Mouse (Mus musculus): ENCODE data around the gene Celsr2. TPM values are rescaled to one million over a fixed set of nuclear protein-coding genes. Genes with fewer than 3 reads are reported as not detected.

Celsr2 gene
- polyA plus RNA-seq (2014; fragmentation: Nextera tagmentation; extraction: Ambion mirVana), result 65.2 and 65.5 TPM in 2 replicates

- peak; percentile 57 for DNase-seq (ENCODE audit: low spot score)
- Histone ChIP-seq H3K27me3 (ENCODE audit: control insufficient read depth, insufficient read depth, low read length) (no peaks in the 10 kb centered on the region), H3K4me3 (ENCODE audit: low read depth, low read length) (peak within 1 kb of the TSS; percentile 87), H3K27ac (ENCODE audit: low read depth, low read length) (peak within 1 kb of the TSS; percentile 81), H3K4me1 (ENCODE audit: control insufficient read depth, insufficient read depth, low read length) (peaks cover 17% of the 10 kb centered on the region), H3K9me3 (ENCODE audit: control insufficient read depth, low read length) (peaks cover 8% of the 10 kb centered on the region), H3K4me2 (ENCODE audit: low read depth) (peak within 1 kb of the TSS; percentile 87), H3K36me3 (ENCODE audit: control insufficient read depth, insufficient read depth, low read length) (peaks cover 21% of the 10 kb centered on the region), H3K9ac (ENCODE audit: low read length) (peak within 1 kb of the TSS; percentile 97)
- ATAC-seq (ENCODE audit: insufficient read depth, low FRiP score, low TSS enrichment), result peak; percentile 5; the same call in 1 of the 2 replicates
- 6% methylated on average over 67 of the region's 67 CpGs for WGBS
These were observed at the start of gene Celsr2 for GRCm38 (mm10) chr3:108414857-108415830. TSS of gene Celsr2 (minus strand) at chr3:108415552.

GRCm38 (mm10) chr3:108458866-108459265 is 43.5 kb upstream of the Celsr2 start:
- DNase-seq (ENCODE audit: low spot score), result no peak
- WGBS, result 43% methylated on average over 10 of the region's 10 CpGs
- no peak for ATAC-seq (ENCODE audit: insufficient read depth, low FRiP score, low TSS enrichment)
- no peaks in the 10 kb centered on the region for H3K36me3 ChIP-seq (ENCODE audit: control insufficient read depth, insufficient read depth, low read length)
- no peaks in the 10 kb centered on the region for H3K9me3 ChIP-seq (ENCODE audit: control insufficient read depth, low read length)
- no peaks in the 10 kb centered on the region for H3K27me3 ChIP-seq (ENCODE audit: control insufficient read depth, insufficient read depth, low read length)
- no peak overlapping the region for H3K27ac ChIP-seq (ENCODE audit: low read depth, low read length)
- H3K4me2 ChIP-seq (ENCODE audit: low read depth), result no peak overlapping the region
- no peak overlapping the region for H3K9ac ChIP-seq (ENCODE audit: low read length)
- no peaks in the 10 kb centered on the region for H3K4me1 ChIP-seq (ENCODE audit: control insufficient read depth, insufficient read depth, low read length)
- no peak overlapping the region for H3K4me3 ChIP-seq (ENCODE audit: low read depth, low read length)

DNA sequence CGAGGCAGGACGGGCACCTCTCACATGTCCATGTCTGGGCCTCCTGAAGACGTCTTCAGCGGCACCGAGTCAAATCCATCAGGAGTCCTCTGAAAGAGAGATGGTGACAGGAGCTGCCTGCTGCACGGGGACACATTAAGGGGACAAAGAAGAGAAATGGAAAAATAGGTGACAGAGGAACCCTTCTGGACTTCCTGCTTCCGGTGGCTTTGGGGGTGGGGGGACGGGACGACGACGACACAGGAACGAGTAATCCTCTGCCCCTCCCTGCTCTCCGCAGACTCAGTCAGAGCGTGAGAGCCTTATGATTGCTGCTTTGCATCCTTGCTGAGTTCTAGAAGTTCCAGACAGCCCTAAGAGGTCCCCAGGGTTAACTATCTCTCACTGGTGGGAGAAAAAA is 43.0 kb upstream of the Celsr2 start:
- no peaks in the 10 kb centered on the region for H3K4me1 ChIP-seq (ENCODE audit: control insufficient read depth, insufficient read depth, low read length)
- no peak overlapping the region for H3K4me3 ChIP-seq (ENCODE audit: low read depth, low read length)
- no peaks in the 10 kb centered on the region for H3K36me3 ChIP-seq (ENCODE audit: control insufficient read depth, insufficient read depth, low read length)
- no peak overlapping the region for H3K27ac ChIP-seq (ENCODE audit: low read depth, low read length)
- no peak for ATAC-seq (ENCODE audit: insufficient read depth, low FRiP score, low TSS enrichment)
- no peaks in the 10 kb centered on the region for H3K27me3 ChIP-seq (ENCODE audit: control insufficient read depth, insufficient read depth, low read length)
- no peak overlapping the region for H3K4me2 ChIP-seq (ENCODE audit: low read depth)
- H3K9me3 ChIP-seq (ENCODE audit: control insufficient read depth, low read length), result no peaks in the 10 kb centered on the region
- 63% methylated on average over 14 of the region's 14 CpGs for WGBS
- no peak overlapping the region for H3K9ac ChIP-seq (ENCODE audit: low read length)
- DNase-seq (ENCODE audit: low spot score), result no peak

DNA sequence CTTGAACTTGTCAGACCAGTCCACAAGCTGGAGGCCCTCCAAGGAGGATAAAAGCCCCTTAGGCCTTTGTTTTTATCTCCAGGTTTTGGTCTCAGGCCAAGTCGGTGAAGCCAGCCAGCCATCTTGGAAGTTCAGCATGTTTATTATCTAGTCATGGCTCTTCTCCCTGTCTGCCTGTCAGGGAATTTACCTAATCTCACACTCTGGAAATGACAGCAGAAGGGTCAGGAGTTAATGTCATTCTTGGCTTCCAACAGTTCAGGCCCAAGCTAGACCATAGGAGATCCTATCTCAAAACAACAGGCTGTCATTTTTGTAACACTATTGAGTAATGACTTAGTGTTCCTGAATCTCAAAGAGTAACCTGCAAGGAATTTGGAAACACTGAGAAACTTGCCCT is 38.8 kb upstream of the Celsr2 start:
- no peaks in the 10 kb centered on the region for H3K36me3 ChIP-seq (ENCODE audit: control insufficient read depth, insufficient read depth, low read length)
- no peak for ATAC-seq (ENCODE audit: insufficient read depth, low FRiP score, low TSS enrichment)
- no peaks in the 10 kb centered on the region for H3K27me3 ChIP-seq (ENCODE audit: control insufficient read depth, insufficient read depth, low read length)
- no peaks in the 10 kb centered on the region for H3K4me1 ChIP-seq (ENCODE audit: control insufficient read depth, insufficient read depth, low read length)
- H3K4me3 ChIP-seq (ENCODE audit: low read depth, low read length), result no peak overlapping the region
- DNase-seq (ENCODE audit: low spot score), result no peak
- no peak overlapping the region for H3K4me2 ChIP-seq (ENCODE audit: low read depth)
- H3K9me3 ChIP-seq (ENCODE audit: control insufficient read depth, low read length), result no peaks in the 10 kb centered on the region
- H3K27ac ChIP-seq (ENCODE audit: low read depth, low read length), result no peak overlapping the region
- 82% methylated on average over 1 of the region's 1 CpGs for WGBS
- no peak overlapping the region for H3K9ac ChIP-seq (ENCODE audit: low read length)

DNA sequence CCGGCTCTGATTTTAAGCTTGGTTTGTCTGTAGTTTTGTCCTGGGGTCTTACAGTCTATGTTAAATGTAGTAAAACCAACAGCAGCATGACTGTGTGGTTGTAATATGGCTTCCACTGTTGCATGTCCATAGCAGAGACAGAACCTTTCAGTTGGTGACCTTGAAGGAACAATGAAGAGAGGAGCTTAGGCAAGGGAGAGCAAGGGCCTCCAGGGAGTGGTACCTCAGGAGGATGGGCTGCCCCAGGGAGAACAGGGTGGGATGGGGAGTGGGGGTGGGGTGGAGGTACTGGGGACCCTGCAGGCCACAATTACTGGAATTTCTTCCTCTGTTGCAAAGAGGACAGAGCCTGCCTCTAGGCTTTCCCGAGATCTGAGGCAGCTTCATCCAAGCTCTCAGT is 36.6 kb upstream of the Celsr2 start:
- ATAC-seq (ENCODE audit: insufficient read depth, low FRiP score, low TSS enrichment), result no peak
- 85% methylated on average over 2 of the region's 2 CpGs for WGBS

DNA sequence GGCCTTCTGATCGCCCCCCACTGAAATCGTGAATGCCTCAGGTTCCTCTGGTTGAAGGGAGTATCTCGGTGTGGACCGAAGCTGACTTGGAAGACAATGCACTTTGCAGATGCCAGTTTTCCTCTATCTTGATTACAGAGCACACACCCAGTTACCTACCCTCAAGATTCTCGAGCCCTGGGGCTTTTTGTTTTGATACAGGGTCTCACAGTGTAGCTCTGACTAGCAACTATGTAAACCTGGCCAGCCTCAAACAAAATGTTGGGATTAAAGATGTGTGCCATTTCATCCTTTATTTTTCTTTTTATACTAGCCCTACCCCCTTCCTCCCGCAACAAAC is 30.0 kb upstream of the Celsr2 start:
- Histone ChIP-seq H3K27ac (ENCODE audit: low read depth, low read length) (no peak overlapping the region), H3K9me3 (ENCODE audit: control insufficient read depth, low read length) (no peaks in the 10 kb centered on the region), H3K4me1 (ENCODE audit: control insufficient read depth, insufficient read depth, low read length) (peaks cover 8% of the 10 kb centered on the region), H3K4me2 (ENCODE audit: low read depth) (peak overlapping the region; percentile 92), H3K4me3 (ENCODE audit: low read depth, low read length) (peak overlapping the region; percentile 90), H3K9ac (ENCODE audit: low read length) (peak overlapping the region; percentile 83), H3K36me3 (ENCODE audit: control insufficient read depth, insufficient read depth, low read length) (no peaks in the 10 kb centered on the region), H3K27me3 (ENCODE audit: control insufficient read depth, insufficient read depth, low read length) (no peaks in the 10 kb centered on the region)
- 15% methylated on average over 6 of the region's 6 CpGs for WGBS
- peak; percentile 22; the same call in 1 of the 2 replicates for ATAC-seq (ENCODE audit: insufficient read depth, low FRiP score, low TSS enrichment)
- no peak for DNase-seq (ENCODE audit: low spot score)

More for the DNA sequence above, 36.6 kb upstream of the Celsr2 start:
- Histone ChIP-seq H3K4me1 (ENCODE audit: control insufficient read depth, insufficient read depth, low read length) (no peaks in the 10 kb centered on the region), H3K9me3 (ENCODE audit: control insufficient read depth, low read length) (no peaks in the 10 kb centered on the region), H3K27ac (ENCODE audit: low read depth, low read length) (no peak overlapping the region), H3K27me3 (ENCODE audit: control insufficient read depth, insufficient read depth, low read length) (no peaks in the 10 kb centered on the region), H3K4me3 (ENCODE audit: low read depth, low read length) (no peak overlapping the region), H3K36me3 (ENCODE audit: control insufficient read depth, insufficient read depth, low read length) (no peaks in the 10 kb centered on the region), H3K4me2 (ENCODE audit: low read depth) (no peak overlapping the region), H3K9ac (ENCODE audit: low read length) (no peak overlapping the region)
- no peak for DNase-seq (ENCODE audit: low spot score)

DNA sequence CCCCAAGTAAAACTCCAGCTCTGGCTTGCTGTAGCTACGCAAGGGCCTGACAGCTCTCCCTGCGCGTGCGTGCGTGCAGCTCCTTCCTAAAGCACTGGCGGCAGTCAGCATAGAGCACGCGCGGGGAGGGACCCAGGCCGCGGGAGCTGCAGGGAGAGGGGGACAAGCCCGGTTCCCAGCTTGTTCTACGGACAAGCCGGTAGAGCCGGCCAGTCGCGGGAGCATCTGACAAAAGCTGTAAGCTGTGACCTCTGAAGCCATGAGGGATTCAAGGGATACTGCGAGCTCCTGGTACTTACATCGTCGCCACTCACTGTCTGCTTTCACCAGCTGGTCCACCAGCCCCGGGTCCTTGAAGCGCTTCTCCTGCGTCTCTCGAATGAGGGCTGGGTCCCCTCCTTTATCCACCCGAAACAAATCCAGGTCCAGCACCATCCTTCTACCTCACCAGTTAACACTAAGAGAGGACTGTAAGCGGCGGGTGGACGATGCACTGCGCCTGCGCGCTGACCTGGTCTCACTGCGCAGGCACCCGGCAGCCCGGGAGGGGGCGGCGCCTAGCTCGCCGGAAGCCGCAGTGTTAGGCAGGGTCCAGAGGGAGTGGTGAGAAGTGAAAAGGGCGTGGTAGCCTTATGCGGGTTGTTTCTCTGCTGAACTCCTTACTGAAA is 29.5 kb upstream of the Celsr2 start, which contains the start of gene Sars:
Sars (minus strand) TSS at position 512 of the 668 bp plus-strand sequence.
- Histone ChIP-seq H3K36me3 (ENCODE audit: control insufficient read depth, insufficient read depth, low read length) (no peaks in the 10 kb centered on the region; the same call in 1 of the 2 replicates), H3K4me2 (ENCODE audit: low read depth) (peak within 1 kb of the TSS; percentile 92), H3K9ac (ENCODE audit: low read length) (peak within 1 kb of the TSS; percentile 83), H3K27me3 (ENCODE audit: control insufficient read depth, insufficient read depth, low read length) (no peaks in the 10 kb centered on the region), H3K9me3 (ENCODE audit: control insufficient read depth, low read length) (no peaks in the 10 kb centered on the region), H3K4me1 (ENCODE audit: control insufficient read depth, insufficient read depth, low read length) (peaks cover 8% of the 10 kb centered on the region), H3K27ac (ENCODE audit: low read depth, low read length) (peak within 1 kb of the TSS; percentile 78), H3K4me3 (ENCODE audit: low read depth, low read length) (peak within 1 kb of the TSS; percentile 90)
- DNase-seq (ENCODE audit: low spot score) (peak; percentile 97), ATAC-seq (ENCODE audit: insufficient read depth, low FRiP score, low TSS enrichment) (peak; percentile 96)
- WGBS, result under 1% methylated on average over 41 of the region's 41 CpGs

GRCm38 (mm10) chr3:108444029-108444428 is 28.7 kb upstream of the Celsr2 start:
- Histone ChIP-seq H3K4me2 (ENCODE audit: low read depth) (peak overlapping the region; percentile 92), H3K36me3 (ENCODE audit: control insufficient read depth, insufficient read depth, low read length) (no peaks in the 10 kb centered on the region; the same call in 1 of the 2 replicates), H3K27me3 (ENCODE audit: control insufficient read depth, insufficient read depth, low read length) (no peaks in the 10 kb centered on the region), H3K4me3 (ENCODE audit: low read depth, low read length) (peak overlapping the region; percentile 90), H3K4me1 (ENCODE audit: control insufficient read depth, insufficient read depth, low read length) (peaks cover 8% of the 10 kb centered on the region), H3K9me3 (ENCODE audit: control insufficient read depth, low read length) (no peaks in the 10 kb centered on the region), H3K27ac (ENCODE audit: low read depth, low read length) (no peak overlapping the region), H3K9ac (ENCODE audit: low read length) (peak overlapping the region; percentile 83)
- 34% methylated on average over 8 of the region's 8 CpGs for WGBS
- ATAC-seq (ENCODE audit: insufficient read depth, low FRiP score, low TSS enrichment), result no peak
- no peak for DNase-seq (ENCODE audit: low spot score)
